Mouse (Mus musculus): Measurements from ENCODE around the gene D130043K22Rik.

GRCm38 (mm10) chr13:24943303-24943702 is 98.4 kb downstream of the D130043K22Rik start:
- no peak for TF ChIP-seq CTCF (IDR thresholded peaks at IDR 0.05; ENCODE audit: control insufficient read depth, insufficient read depth, insufficient replicate concordance, low read depth, low read length)
- TF ChIP-seq POLR2A (IDR thresholded peaks at IDR 0.05; ENCODE audit: control insufficient read depth, low read depth, low read length), result no peak

Data from testis, adult 2 months (tissue).